Mouse (Mus musculus) midbrain, embryonic 11.5 days (tissue): ENCODE data around the gene Vax1. TPM values are rescaled to one million over a fixed set of nuclear protein-coding genes. Genes with fewer than 3 reads are reported as not detected.

ENCODE experiments used
- ATAC-seq: fragments of 200-750 bp; cut with Nextera tagmentation; 2 replicates; pipeline ENCODE4 v1.8.0; 2017; ENCODE audit warnings: moderate TSS enrichment, moderate library complexity; ENCODE audit not compliant: low FRiP score
- DNase-seq: peaks from one replicate; pipeline ENCODE4 v3.0.0; 2015; ENCODE audit warnings: low spot score; ENCODE audit errors: missing footprints
- H3K27ac ChIP-seq: fragments of 300-500 bp; sonication (generic); 2 replicates; pipeline ENCODE4 v1.5.1; 2014; ENCODE audit warnings: low read depth, low read length
- H3K27me3 ChIP-seq: fragments of 300-500 bp; sonication (generic); 2 replicates; pipeline ENCODE4 v1.6.1; 2014; ENCODE audit warnings: mild to moderate bottlenecking, low read length, moderate library complexity, mixed read lengths; ENCODE audit not compliant: control insufficient read depth, insufficient read depth
- H3K36me3 ChIP-seq: fragments of 300-500 bp; sonication (generic); 2 replicates; pipeline ENCODE4 v1.6.1; 2014; ENCODE audit warnings: mild to moderate bottlenecking, low read length, moderate library complexity, mixed read lengths; ENCODE audit not compliant: control insufficient read depth, insufficient read depth
- H3K4me1 ChIP-seq: fragments of 300-500 bp; sonication (generic); 2 replicates; pipeline ENCODE4 v1.6.1; 2014; ENCODE audit warnings: low read length; ENCODE audit not compliant: control insufficient read depth, insufficient read depth
- H3K4me2 ChIP-seq: fragments of 300-500 bp; sonication (generic); 2 replicates; pipeline ENCODE4 v1.6.1; 2014; ENCODE audit warnings: mild to moderate bottlenecking, moderate library complexity
- H3K4me3 ChIP-seq: fragments of 300-500 bp; sonication (generic); 2 replicates; pipeline ENCODE4 v1.5.1; 2014; ENCODE audit warnings: low read depth, low read length
- H3K9ac ChIP-seq: fragments of 300-500 bp; sonication (generic); 2 replicates; pipeline ENCODE4 v1.6.1; 2014; ENCODE audit warnings: low read length
- H3K9me3 ChIP-seq: fragments of 300-500 bp; sonication (generic); 2 replicates; pipeline ENCODE4 v1.6.1; 2016; ENCODE audit warnings: low read length; ENCODE audit not compliant: control insufficient read depth
- WGBS: fragments of 180-500 bp; shearing (Covaris S2); extraction: QIAGEN DNeasy Blood & Tissue Kit; methylation state at CpG from one replicate; pipeline ENCODE4 v1.1.7; 2014; 5-methylcytosine and 5-hydroxymethylcytosine counted together
- polyA plus RNA-seq: library from polyadenylated mRNA; unstranded; fragments of >200 nt; fragmentation: Nextera tagmentation; extraction: Ambion mirVana; gene quantifications from 2 replicates; pipeline ENCODE4 v1.2.1, GENCODE M21; 2014

Gene Vax1
- polyA plus RNA-seq, 1 experiment from 2014 or later, result 0.18 TPM

- H3K4me3 ChIP-seq, result no peak overlapping the region
- no peak for ATAC-seq
- H3K4me2 ChIP-seq, result no peak overlapping the region
- WGBS, result under 1% methylated on average over 50 of the region's 50 CpGs
- no peak overlapping the region for H3K9ac ChIP-seq
- peaks cover 83% of the 10 kb centered on the region for H3K27me3 ChIP-seq
- 0 out of 2 replicates have a peak, but pooled peaks cover under 1% of the 10 kb centered on the region for H3K9me3 ChIP-seq
- peak; percentile 96 for DNase-seq
- H3K27ac ChIP-seq, result no peak overlapping the region
- H3K36me3 ChIP-seq, result no peaks in the 10 kb centered on the region
- H3K4me1 ChIP-seq, result 0 out of 2 replicates have a peak, but pooled peaks cover 4% of the 10 kb centered on the region
These were observed 24.3 kb upstream of the Vax1 start for GRCm38 (mm10) chr19:59193986-59194820.

GRCm38 (mm10) chr19:59193456-59193855, 23.6 kb upstream of the Vax1 start:
- Histone ChIP-seq H3K9ac (no peak overlapping the region), H3K36me3 (no peaks in the 10 kb centered on the region), H3K27me3 (peaks cover 90% of the 10 kb centered on the region), H3K27ac (no peak overlapping the region), H3K4me1 (0 out of 2 replicates have a peak, but pooled peaks cover 4% of the 10 kb centered on the region), H3K4me2 (no peak overlapping the region), H3K4me3 (no peak overlapping the region), H3K9me3 (no peaks in the 10 kb centered on the region)
- ATAC-seq, result no peak
- under 1% methylated on average over 10 of the region's 10 CpGs for WGBS
- peak; percentile 91 for DNase-seq

GRCm38 (mm10) chr19:59192491-59192890, 22.6 kb upstream of the Vax1 start:
- H3K4me1 ChIP-seq, result 0 out of 2 replicates have a peak, but pooled peaks cover 4% of the 10 kb centered on the region
- no peak overlapping the region for H3K9ac ChIP-seq
- H3K36me3 ChIP-seq, result no peaks in the 10 kb centered on the region
- H3K27me3 ChIP-seq, result peaks cover 91% of the 10 kb centered on the region
- no peak overlapping the region for H3K4me3 ChIP-seq
- WGBS, result 15% methylated on average over 2 of the region's 2 CpGs
- DNase-seq (peak; percentile 92), ATAC-seq (no peak)
- H3K27ac ChIP-seq, result no peak overlapping the region
- H3K9me3 ChIP-seq, result no peaks in the 10 kb centered on the region
- H3K4me2 ChIP-seq, result no peak overlapping the region

- H3K27ac ChIP-seq, result no peak overlapping the region
- ATAC-seq (no peak), DNase-seq (peak; percentile 87)
- H3K36me3 ChIP-seq, result no peaks in the 10 kb centered on the region
- H3K9me3 ChIP-seq, result no peaks in the 10 kb centered on the region
- H3K4me1 ChIP-seq, result 0 out of 2 replicates have a peak, but pooled peaks cover 4% of the 10 kb centered on the region
- WGBS, result 3% methylated on average over 4 of the region's 4 CpGs
- peaks cover 84% of the 10 kb centered on the region for H3K27me3 ChIP-seq
- no peak overlapping the region for H3K4me2 ChIP-seq
- H3K9ac ChIP-seq, result no peak overlapping the region
- H3K4me3 ChIP-seq, result no peak overlapping the region
These were observed 21.3 kb upstream of the Vax1 start for GRCm38 (mm10) chr19:59191123-59191505.

- under 1% methylated on average over 8 of the region's 8 CpGs for whole genome bisulfite sequencing
- no peak overlapping the region for H3K4me2 ChIP-seq
- 0 out of 2 replicates have a peak, but pooled peaks cover 4% of the 10 kb centered on the region for H3K4me1 ChIP-seq
- peaks cover 80% of the 10 kb centered on the region for H3K27me3 ChIP-seq
- no peak overlapping the region for H3K9ac ChIP-seq
- H3K4me3 ChIP-seq, result no peak overlapping the region
- no peaks in the 10 kb centered on the region for H3K36me3 ChIP-seq
- ATAC-seq (no peak), DNase-seq (peak; percentile 92)
- H3K9me3 ChIP-seq, result no peaks in the 10 kb centered on the region
- H3K27ac ChIP-seq, result no peak overlapping the region
These were observed 20.7 kb upstream of the Vax1 start for GRCm38 (mm10) chr19:59190431-59191122.

- Histone ChIP-seq H3K4me1 (0 out of 2 replicates have a peak, but pooled peaks cover 2% of the 10 kb centered on the region), H3K9ac (no peak overlapping the region), H3K27ac (no peak overlapping the region), H3K9me3 (no peaks in the 10 kb centered on the region), H3K36me3 (no peaks in the 10 kb centered on the region), H3K27me3 (peaks cover 69% of the 10 kb centered on the region), H3K4me2 (no peak overlapping the region), H3K4me3 (no peak overlapping the region)
- DNase-seq, result peak; percentile 86
- 8% methylated on average over 4 of the region's 4 CpGs for WGBS
- ATAC-seq, result no peak
These were observed 19.1 kb upstream of the Vax1 start for GRCm38 (mm10) chr19:59188981-59189380.

GRCm38 (mm10) chr19:59184000-59184399, 14.1 kb upstream of the Vax1 start:
- Histone ChIP-seq H3K36me3 (no peaks in the 10 kb centered on the region), H3K27me3 (peaks cover 34% of the 10 kb centered on the region), H3K27ac (no peak overlapping the region), H3K4me1 (no peaks in the 10 kb centered on the region), H3K4me3 (no peak overlapping the region), H3K9ac (no peak overlapping the region), H3K9me3 (no peaks in the 10 kb centered on the region), H3K4me2 (no peak overlapping the region)
- ATAC-seq, result no peak
- 63% methylated on average over 3 of the region's 3 CpGs for WGBS
- DNase-seq, result peak; percentile 81

- Histone ChIP-seq H3K9ac (no peak overlapping the region), H3K27me3 (peaks cover 86% of the 10 kb centered on the region), H3K4me3 (no peak overlapping the region), H3K36me3 (no peaks in the 10 kb centered on the region), H3K4me2 (no peak overlapping the region), H3K27ac (no peak overlapping the region), H3K9me3 (no peaks in the 10 kb centered on the region), H3K4me1 (peaks cover 13% of the 10 kb centered on the region)
- WGBS, result 8% methylated on average over 6 of the region's 6 CpGs
- ATAC-seq (no peak), DNase-seq (peak; percentile 93)
These were observed 3.6 kb upstream of the Vax1 start for GRCm38 (mm10) chr19:59173341-59174015.
